Mouse (Mus musculus) lung, adult 2 months (tissue): Measurements from ENCODE around the gene Kcnk16.
"Not testable (repeated sequence)": the region's sequence is repeated elsewhere in the genome, so short reads cannot be mapped to it uniquely, and the experiment has no call there.

Experiments used
- CTCF ChIP-seq: fragments of 200-500 bp; IDR thresholded peaks from 2 replicates; pipeline ENCODE4 v1.5.1; 2011; ENCODE audit warnings: mild to moderate bottlenecking, low read length, control low read depth; ENCODE audit not compliant: insufficient read depth
- POLR2A ChIP-seq: fragments of 200-500 bp; IDR thresholded peaks from 2 replicates; pipeline ENCODE4 v1.6.1; 2011; ENCODE audit warnings: low read depth, mild to moderate bottlenecking, control low read depth, low read length, borderline replicate concordance; ENCODE audit errors: extremely low read depth

- not testable (repeated sequence) for TF ChIP-seq CTCF, POLR2A
These were observed 36.1 kb upstream of the Kcnk16 start for GRCm38 (mm10) chr14:20305085-20305484.
